Mouse (Mus musculus) embryo, embryonic 10 days (tissue): ENCODE measurements around the gene Rps5.
"Not testable (repeated sequence)": the region's sequence is repeated elsewhere in the genome, so short reads cannot be mapped to it uniquely, and the experiment has no call there.

Experiments used
- DNase-seq: peaks from one replicate; pipeline ENCODE4 v3.0.0-alpha.2; 2015; ENCODE audit warnings: low spot score

Gene Rps5

GRCm38 (mm10) chr7:12927693-12928589 is 5.9 kb downstream of the Rps5 start:
- DNase-seq = peak; percentile 50

GRCm38 (mm10) chr7:12933615-12934140 is 11.6 kb downstream of the Rps5 start:
- DNase-seq = no peak

GRCm38 (mm10) chr7:12934808-12935207 is 12.7 kb downstream of the Rps5 start:
- DNase-seq = no peak

GRCm38 (mm10) chr7:12937254-12937803 is 15.2 kb downstream of the Rps5 start:
- DNase-seq = not testable (repeated sequence)

GRCm38 (mm10) chr7:12940599-12940998 is 18.5 kb downstream of the Rps5 start:
- no peak for DNase-seq

- DNase-seq = peak; percentile 36
Measured at GRCm38 (mm10) chr7:12943488-12943887, 21.4 kb downstream of the Rps5 start.

GRCm38 (mm10) chr7:12949032-12949871 is 27.2 kb downstream of the Rps5 start:
- peak; percentile 99 for DNase-seq

- DNase-seq = peak; percentile 84
Measured at GRCm38 (mm10) chr7:12949872-12950229, 27.8 kb downstream of the Rps5 start.

GRCm38 (mm10) chr7:12954896-12955295 is 32.8 kb downstream of the Rps5 start:
- no peak for DNase-seq

- no peak for DNase-seq
Measured at GRCm38 (mm10) chr7:12957511-12957910, 35.4 kb downstream of the Rps5 start.

GRCm38 (mm10) chr7:12958948-12959347 is 36.9 kb downstream of the Rps5 start:
- DNase-seq = no peak

GRCm38 (mm10) chr7:12959718-12960117 is 37.6 kb downstream of the Rps5 start:
- DNase-seq = no peak

GRCm38 (mm10) chr7:12961511-12962141 is 39.5 kb downstream of the Rps5 start:
- DNase-seq = peak; percentile 85

GRCm38 (mm10) chr7:12965678-12966091 is 43.6 kb downstream of the Rps5 start, which contains the start of gene Zfp324:
Gene Zfp324, plus strand, starts transcription at chr7:12965838.
- DNase-seq = peak; percentile 94

- peak; percentile 47 for DNase-seq
Measured at GRCm38 (mm10) chr7:12966104-12966845, 44.2 kb downstream of the Rps5 start.

GRCm38 (mm10) chr7:12970906-12971305 is 48.8 kb downstream of the Rps5 start:
- no peak for DNase-seq
